9 mouse cellular contexts compared by ENCODE assay signal in genomic region chr1:40117565-40117964, GRCm38 (mm10). TPM values are rescaled to one million over a fixed set of nuclear protein-coding genes. Genes with fewer than 3 reads are reported as not detected.
DNase-seq lines count a peak whose midpoint lies in the region; ATAC-seq and TF ChIP-seq lines count a peak whose summit lies in the region.
"Had no signal": no experiment of that assay in that cellular context is flagged by ENCODE, and none has a peak within 500 bp of the region (broad histone marks: within the 10 kb centered on the region; RNA-seq: fewer than 3 reads in every experiment).

No protein-coding gene starts in this region.

- no peaks in the 10 kb centered on the region for H3K4me1 ChIP-seq in cerebellum, adult 2 months (ENCODE audit: control insufficient read depth, insufficient read depth, low read length)

- no peaks in the 10 kb centered on the region for H3K27me3 ChIP-seq in cerebellum, adult 2 months (ENCODE audit: control insufficient read depth, insufficient read depth, low read length)

- no peak overlapping the region for H3K27ac ChIP-seq in cerebellum, adult 2 months (ENCODE audit: insufficient read depth, low read length)

- DNase-seq in cerebellum, postnatal 14 days, result peak; percentile 11 to 16
- DNase-seq in cerebellum, adult 2 months, result no peak
- peak; percentile 56 for DNase-seq in Muller cell, postnatal 12 days (ENCODE audit: inconsistent ontology term)
- DNase-seq in heart, postnatal 10 days, result peak; percentile 48 to 50
- peak; percentile 28 to 35 for DNase-seq in kidney, postnatal 36 days
- no peak for DNase-seq in frontal cortex, postnatal 25 days (ENCODE audit: low spot score in 2 of 2)
- no peak for DNase-seq in right cerebral cortex, postnatal 36 days (ENCODE audit: low spot score in 2 of 2)

- WGBS in cerebellum, adult 2 months, result 19% methylated on average over 10 of the region's 10 CpGs

- no peak for ATAC-seq in megakaryocyte progenitor cell, adult 5-6 weeks (replicated peaks; ENCODE audit: poor library complexity)

- TF ChIP-seq CTCF in cerebellum, adult 2 months (IDR thresholded peaks at IDR 0.05; ENCODE audit: borderline replicate concordance, insufficient read depth, low read depth, low read length), result no peak

- no peak overlapping the region for H3K4me3 ChIP-seq in cerebellum, adult 2 months (replicated peaks; ENCODE audit: insufficient read depth, low read depth, low read length)
- H3K4me3 ChIP-seq: megakaryocyte, embryonic 14.5 days had no signal

- no peak for TF ChIP-seq POLR2A in cerebellum, adult 2 months (IDR thresholded peaks at IDR 0.05; ENCODE audit: borderline replicate concordance, insufficient read depth, low read length)

- intact Hi-C loops in heart, postnatal 10 days (cut with DNase I), result loop anchor here (2.0 to 10.0 kb wide), 5 partner anchors 55 to 537 kb away; no protein-coding TSS in a partner anchor

RNA-seq across cellular contexts. Expression of gene Il1r2, which starts 43.7 kb away (rescaled TPM):
- polyA plus RNA-seq in cerebellum, adult 2 months (2012; rRNA removed), result 0.29 and 0.62 TPM in 2 replicates
- not detected for total RNA-seq in heart, postnatal 10 days (2021)
- 1.9 and 2.5 TPM in 2 replicates for total RNA-seq in megakaryocyte progenitor cell, adult 5-6 weeks (2015)
- total RNA-seq in megakaryocyte progenitor cell, adult 5-6 weeks (2017), result 1.9 and 2.2 TPM in 2 replicates

Comparison
In these comparisons a context has a peak if more than half of its experiments do, and no peak if none do; other contexts are left out.
1. DNase-seq: peak in cerebellum, postnatal 14 days (2 of 2), Muller cell, postnatal 12 days (single experiment), heart, postnatal 10 days (2 of 2) and kidney, postnatal 36 days (2 of 2); none in cerebellum, adult 2 months (0 of 2), frontal cortex, postnatal 25 days (0 of 2) and right cerebral cortex, postnatal 36 days (0 of 2).